Mouse (Mus musculus) olfactory bulb, adult 2 months (tissue): Measurements from ENCODE around the gene Fbxw10.

Source experiments
- CTCF ChIP-seq: fragments of 200-500 bp; IDR thresholded peaks from 2 replicates; pipeline ENCODE4 v1.5.1; 2012; ENCODE audit warnings: low read depth, mild to moderate bottlenecking, low read length, moderate library complexity; ENCODE audit not compliant: insufficient read depth
- POLR2A ChIP-seq: fragments of 200-500 bp; IDR thresholded peaks from 2 replicates; pipeline ENCODE4 v1.6.1; 2012; ENCODE audit warnings: mild to moderate bottlenecking, low read depth, low read length, moderate library complexity; ENCODE audit not compliant: insufficient read depth

GRCm38 (mm10) chr11:62826106-62826733 is 20.6 kb upstream of the Fbxw10 start:
- TF ChIP-seq CTCF: no peak
- no peak for TF ChIP-seq POLR2A
